Mouse (Mus musculus) skeletal muscle tissue, adult 2 months (tissue): Measurements from ENCODE around the gene Dnttip2.

Experiments
- DNase-seq: peaks from one replicate; pipeline ENCODE4 v3.0.0-alpha.2; 2012; ENCODE audit warnings: low read depth, low spot score

Gene Dnttip2

DNA sequence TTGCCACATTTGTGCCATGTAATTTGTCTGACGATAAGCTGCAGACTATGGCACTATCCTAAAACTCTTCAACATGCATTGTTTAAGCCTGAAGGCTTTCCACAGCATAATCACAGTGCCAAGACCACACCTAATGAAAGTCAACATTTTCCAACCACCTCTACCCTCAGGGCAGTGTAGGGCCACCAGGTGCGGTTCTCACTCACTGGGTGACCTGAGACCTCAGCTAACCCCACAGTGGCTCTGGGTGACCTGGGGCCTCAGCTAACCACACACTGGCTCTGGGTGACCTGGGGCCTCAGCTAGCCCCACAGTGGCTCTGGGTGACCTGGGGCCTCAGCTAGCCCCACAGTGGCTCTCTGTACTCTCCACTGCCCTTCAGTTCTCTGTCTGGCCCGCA, 50.3 kb downstream of the Dnttip2 start:
- DNase-seq = no peak

DNA sequence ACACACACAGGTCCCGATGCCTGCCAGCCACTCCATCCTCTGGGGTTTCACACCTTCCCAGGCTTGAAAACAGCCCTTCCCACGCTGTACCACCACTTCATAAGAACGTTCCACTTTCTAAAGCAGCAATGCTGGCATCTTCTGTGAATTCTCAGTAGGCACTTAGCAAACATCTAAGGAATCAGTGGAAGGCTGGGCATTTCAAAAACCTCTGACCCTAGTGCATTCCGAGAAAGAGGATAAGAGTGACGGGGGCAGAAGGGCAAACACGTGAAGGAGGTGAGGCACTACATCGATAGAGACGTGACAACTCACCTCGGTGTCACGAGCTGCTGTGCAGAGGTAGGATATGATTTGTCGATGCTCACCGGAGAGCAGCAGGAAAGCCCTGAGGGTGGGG, 56.3 kb downstream of the Dnttip2 start:
- no peak for DNase-seq

DNA sequence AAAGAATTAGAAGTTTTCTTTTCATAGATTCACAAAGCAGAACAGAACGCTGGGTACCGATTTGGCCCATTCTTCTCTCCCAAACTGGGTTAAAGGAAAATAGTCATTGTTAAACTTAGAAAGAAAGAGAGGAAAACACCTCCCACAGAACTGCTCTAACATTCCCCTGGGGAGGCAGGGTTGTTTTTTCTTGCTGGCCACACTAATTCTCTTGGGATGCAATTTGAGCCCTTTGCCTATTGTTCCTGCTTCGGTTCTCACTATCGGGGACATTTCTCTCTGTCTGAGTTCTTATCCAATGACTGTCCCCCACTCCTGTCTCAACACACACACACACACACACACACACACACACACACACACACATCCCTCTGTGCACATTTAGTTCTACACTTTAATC, 59.3 kb downstream of the Dnttip2 start:
- no peak for DNase-seq

DNA sequence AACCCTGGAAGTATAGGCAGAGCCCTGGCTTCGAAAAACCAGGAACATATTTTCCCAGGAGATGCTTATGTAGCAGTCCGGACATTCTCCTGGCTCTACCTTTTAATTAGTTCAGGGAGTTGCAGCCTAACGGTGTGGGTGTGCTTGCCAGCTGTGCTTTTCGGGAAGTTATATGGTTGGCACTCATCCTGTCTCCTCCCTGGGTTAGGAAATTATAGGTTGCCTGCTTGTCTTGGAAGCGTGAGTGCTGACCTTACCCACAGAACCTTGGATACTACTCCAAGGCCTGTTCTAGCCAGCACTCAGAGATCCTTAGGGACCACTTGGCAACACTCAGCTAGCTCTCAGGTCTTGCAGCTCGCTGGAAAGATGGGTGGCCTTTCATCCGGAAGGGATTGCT, 59.7 kb downstream of the Dnttip2 start:
- peak; percentile 38 for DNase-seq

DNA sequence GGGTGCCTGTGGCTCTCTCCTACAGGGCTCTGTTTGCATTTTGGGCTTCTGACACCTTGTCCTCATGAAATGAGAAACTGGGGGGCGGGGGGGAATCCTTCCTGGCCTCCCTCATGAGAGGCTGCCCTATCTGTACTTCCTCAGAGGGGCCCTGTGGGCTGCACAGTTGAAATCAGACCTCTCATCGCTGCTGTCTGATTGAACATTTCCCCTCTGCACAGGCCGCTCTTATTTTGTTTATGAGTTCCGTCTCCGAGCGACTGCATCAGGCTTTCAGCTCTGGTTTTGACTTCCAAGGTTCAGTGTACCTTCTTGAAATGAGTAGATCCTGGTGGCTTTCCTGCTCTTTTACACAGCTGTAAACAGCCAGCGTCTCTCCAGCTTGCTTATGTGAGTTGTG, 60.2 kb downstream of the Dnttip2 start:
- no peak for DNase-seq
